Mouse (Mus musculus) left cerebral cortex, adult 11 months (tissue): ENCODE measurements around the gene Trp53bp1.

ENCODE experiments used
- DNase-seq: peaks from one replicate; pipeline ENCODE4 v3.0.0; 2022; ENCODE audit warnings: low spot score

Trp53bp1 gene

GRCm38 (mm10) chr2:121271236-121271927 is at the start of gene Trp53bp1:
Trp53bp1 (minus strand) TSS chr2:121271407.
- DNase-seq: peak; percentile 94

DNA sequence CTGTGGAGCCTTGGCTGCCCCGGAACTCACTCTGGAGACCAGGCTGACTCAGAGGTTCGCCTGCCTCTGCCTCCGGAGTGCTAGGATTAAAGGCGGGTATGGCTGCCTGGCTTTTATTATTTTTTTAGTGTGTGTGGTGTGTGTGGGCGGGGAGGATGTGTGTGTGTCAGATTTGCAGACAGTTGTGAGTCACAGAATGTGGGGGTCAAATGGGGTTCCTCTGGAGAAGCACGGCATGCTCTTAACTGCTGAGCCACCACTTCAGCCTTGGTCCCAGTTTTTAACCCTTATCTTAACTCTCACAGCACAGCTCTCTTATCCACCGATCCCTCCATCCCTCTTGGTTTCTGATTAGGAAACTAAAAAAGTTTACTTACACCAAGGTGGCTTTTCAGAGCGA is 45.1 kb upstream of the Trp53bp1 start:
- DNase-seq: no peak

DNA sequence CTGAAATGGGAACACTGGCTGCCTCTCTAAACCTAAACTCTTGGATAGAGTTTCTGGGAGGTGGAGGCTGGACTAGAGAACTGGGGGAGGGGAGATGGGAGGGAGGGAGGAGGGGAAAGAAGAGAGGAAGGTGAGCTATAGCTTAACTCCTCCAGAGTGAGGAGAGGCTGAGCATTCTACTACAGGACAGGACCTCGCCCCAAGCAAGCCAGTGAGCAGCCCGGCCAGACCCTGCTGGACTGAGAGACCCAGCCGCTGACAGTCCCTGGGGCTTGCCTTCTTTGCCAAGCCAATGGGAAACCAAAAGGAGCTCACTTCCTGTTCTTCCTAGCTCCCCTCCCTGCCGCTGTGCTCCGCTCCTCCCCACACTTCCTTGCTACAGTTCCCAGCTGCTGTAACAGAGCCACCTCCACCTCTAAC is 37.8 kb upstream of the Trp53bp1 start:
- DNase-seq: no peak

- no peak for DNase-seq
Measured at GRCm38 (mm10) chr2:121300036-121300435, 28.8 kb upstream of the Trp53bp1 start.

- no peak for DNase-seq
Measured at GRCm38 (mm10) chr2:121299471-121299870, 28.3 kb upstream of the Trp53bp1 start.

- DNase-seq: no peak
Measured at GRCm38 (mm10) chr2:121298131-121298530, 26.9 kb upstream of the Trp53bp1 start.

- DNase-seq: no peak
Measured at GRCm38 (mm10) chr2:121297701-121298100, 26.5 kb upstream of the Trp53bp1 start.

GRCm38 (mm10) chr2:121296754-121297231 is 25.6 kb upstream of the Trp53bp1 start:
- no peak for DNase-seq

DNA sequence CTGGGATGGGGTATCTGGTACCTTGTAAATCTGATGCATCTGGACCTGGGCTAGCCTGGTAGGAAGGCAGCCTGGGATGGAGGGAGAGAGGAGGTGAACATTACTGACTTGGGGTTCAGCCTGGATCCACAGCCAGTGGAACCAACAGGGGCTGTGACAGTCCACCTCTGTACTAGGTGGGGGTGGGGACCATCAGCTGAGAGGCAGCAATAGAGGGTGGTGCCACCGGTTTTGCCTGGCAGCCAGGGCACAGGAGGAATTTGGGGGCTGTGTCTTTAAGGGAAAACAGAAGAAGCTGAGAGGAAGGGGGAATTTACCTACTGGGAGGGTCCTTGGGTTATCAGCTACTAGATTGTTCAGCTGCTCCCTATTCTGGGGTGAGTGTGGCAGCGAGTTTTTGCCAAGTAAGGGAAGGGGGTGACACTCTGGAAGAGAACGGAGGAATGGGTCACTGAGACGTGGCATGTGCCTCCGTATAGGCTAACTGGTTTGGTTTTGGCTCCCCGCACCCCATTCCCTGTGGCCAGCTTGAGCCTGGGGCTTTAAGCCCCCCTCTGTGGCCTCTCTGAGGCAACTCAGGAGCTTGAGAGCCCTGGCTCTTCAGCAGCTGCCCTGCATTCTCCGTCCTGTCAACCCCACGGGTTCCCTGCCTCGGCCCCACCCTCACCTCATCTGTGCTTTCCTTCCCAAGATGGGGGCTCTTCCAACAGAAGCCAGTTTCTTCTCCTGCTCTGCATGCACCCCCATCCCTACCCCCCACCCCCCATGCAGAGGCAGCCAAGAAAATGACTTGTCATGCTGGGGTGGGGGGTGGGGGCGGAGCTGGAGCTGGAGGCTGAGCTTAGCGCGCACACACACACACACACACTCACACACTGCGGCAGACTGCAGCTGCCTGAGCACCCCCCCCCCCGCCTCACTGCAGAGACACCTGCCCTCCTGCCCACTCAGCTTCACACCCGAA is 24.7 kb upstream of the Trp53bp1 start:
- DNase-seq: no peak

DNA sequence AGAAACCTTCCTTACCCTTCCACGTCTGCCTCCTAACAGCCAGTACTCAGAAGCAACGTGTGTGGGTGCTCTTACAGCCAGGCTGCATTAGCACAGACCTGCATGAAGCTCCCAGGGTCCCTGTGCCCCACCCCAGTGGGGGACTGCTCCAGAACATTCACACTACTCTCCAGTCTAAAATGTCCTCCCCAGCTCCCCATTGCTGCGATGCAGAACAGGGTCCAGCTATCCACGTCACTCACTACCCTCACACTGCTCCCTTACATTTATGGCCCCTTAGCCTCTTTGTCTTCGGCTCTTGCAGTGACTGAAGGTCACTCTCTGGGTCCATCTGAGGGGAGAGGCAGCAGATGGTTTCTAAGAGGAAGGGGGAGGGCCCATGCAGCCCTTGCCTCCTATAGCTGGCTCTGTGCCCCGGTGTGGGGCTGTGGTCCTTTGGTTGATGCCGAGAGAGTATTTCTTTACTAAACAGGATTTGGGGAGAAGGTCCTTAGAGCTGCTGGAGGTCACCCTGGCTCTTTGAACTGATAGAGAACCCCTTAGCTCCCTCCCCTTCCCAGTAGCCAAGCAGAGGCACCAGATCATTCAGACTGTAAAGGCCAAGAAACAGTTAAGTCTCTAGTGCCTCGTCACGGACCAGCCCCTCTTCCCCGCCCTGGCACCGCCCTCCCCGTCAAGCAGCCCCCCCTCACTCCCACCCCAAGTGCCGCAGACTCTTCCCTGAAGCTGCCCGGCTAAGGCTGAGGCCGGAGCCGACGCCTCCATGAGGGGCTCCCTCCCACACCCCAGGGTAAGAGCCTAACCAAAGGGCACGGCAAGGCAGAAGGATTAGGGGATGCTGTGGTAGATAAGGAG is 23.8 kb upstream of the Trp53bp1 start:
- DNase-seq: no peak

GRCm38 (mm10) chr2:121294182-121294581 is 23.0 kb upstream of the Trp53bp1 start:
- DNase-seq: no peak

DNA sequence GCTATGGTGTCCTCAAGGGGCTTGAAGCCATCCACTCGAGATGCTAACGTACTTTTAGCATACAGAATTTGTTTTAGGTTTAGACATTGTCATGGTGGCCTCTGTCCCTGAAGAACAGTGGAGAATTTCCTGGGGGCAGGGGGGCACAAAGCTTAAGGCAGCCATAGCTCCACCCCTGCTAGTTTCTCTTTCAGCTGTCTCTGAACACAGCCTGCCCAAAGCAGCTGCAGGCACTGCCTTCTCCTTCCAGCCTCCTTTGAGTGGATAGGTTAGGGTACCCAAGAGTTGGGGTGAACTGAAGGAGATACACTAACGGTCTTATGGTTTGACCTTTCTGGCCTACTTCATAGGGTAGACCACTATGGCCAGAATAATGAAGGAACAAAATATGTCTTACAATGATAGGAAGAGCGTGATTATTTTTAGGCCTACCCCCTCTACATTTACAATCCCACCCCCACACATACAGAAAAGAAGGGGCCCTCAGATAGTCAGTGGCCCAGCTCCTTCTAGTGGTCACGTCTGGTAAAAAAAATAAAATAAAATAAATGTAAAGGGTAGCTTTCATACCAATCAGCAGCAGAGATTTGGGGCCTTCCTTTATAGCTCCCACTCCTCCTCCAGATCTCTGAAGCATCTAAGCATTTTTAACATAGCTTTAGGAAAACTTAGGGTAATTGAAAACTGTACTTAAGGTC is 21.3 kb upstream of the Trp53bp1 start:
- DNase-seq: no peak

- no peak for DNase-seq
Measured at GRCm38 (mm10) chr2:121289730-121290540, 18.7 kb upstream of the Trp53bp1 start.

DNA sequence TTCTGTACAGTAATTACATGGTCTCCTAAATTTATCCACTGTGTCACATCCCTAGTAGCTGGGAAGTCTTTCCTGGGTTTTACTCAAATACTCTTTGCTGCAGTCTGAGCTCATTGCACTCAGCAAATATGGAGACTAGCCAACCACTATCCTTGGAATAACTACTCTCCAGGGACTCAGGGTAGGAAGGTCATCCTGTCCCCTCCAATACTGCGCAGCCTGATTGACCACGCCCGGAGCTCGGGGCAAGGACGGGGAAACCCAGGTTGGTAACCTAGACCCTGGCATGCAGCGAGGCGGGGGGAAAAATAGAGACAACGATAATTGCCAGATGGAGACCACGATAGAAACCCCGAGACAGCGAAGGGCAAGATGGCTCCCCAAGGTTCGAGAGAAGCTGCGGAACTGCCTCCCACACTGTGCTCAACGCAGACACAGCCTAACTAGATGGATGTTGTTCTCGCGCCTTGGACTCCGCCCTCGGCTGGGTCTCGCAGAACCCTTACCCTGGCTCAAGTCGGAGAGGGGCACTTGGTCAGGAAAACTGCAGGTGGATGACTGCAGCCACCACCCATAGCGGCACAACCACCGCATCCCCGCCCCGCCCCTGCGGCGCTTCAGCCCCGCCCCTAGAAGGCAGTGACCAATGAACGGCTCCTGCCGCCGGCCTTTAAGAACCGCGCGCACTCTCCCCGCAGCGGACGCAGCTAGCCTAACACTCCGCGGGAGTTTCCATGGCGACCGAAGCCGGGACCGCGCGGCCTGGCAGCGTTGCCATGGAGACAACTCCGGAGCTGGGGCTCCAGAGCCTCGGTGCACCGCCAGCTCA is 17.9 kb upstream of the Trp53bp1 start, which contains the start of gene Map1a:
Gene Map1a (plus strand): TSS at position 700 of the 829 bp plus-strand sequence.
- DNase-seq: peak; percentile 95

GRCm38 (mm10) chr2:121287850-121288249 is 16.6 kb upstream of the Trp53bp1 start:
- no peak for DNase-seq

- DNase-seq: no peak
Measured at GRCm38 (mm10) chr2:121271928-121272516, 815 bp upstream of the Trp53bp1 start.

DNA sequence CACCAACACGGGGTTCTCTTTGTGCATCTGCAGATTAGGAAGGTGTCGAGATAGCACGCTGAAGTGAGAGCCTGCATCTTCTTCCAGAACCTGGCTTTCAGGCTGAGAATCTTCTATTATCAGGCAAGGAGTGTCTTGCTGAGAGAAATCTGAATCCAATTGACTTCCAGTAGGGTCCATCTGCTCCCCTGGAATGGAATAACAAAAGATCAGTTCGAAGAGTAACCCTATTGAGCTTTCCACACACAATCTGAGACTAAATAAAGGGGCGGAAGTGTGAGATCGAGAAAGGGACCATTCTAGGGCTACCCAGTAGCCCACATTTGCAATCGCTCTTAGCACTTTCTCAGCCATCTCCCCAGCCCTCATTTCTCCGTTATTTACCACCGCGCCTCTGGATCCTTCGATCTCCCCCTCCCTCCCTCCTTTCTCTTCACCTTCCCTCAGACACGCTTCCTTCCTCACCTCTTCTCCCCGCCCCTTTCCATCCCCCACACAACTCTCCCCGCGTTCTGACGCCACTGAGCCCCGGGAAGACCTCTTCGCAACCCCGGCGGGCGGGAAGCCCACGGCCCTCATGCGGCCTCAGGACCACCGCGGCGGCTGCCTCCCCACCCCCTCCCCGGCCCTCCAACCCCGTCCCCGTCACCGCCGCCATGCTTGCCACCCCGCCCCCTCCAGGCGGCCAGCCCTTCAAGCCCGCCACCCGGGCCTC is 529 bp downstream of the Trp53bp1 start:
- no peak for DNase-seq

- no peak for DNase-seq
Measured at GRCm38 (mm10) chr2:121268446-121268845, 2.8 kb downstream of the Trp53bp1 start.
